Mouse (Mus musculus) intestine, embryonic 15.5 days (tissue): Measurements from ENCODE around the gene Ppa2. TPM values are rescaled to one million over a fixed set of nuclear protein-coding genes. Genes with fewer than 3 reads are reported as not detected.

Experiments used
- ATAC-seq: fragments of 200-750 bp; cut with Nextera tagmentation; 2 replicates; pipeline ENCODE4 v1.8.0; 2017; ENCODE audit warnings: moderate TSS enrichment, moderate library complexity
- H3K27ac ChIP-seq: fragments of 300-500 bp; sonication (generic); 2 replicates; pipeline ENCODE4 v1.5.1; 2015; ENCODE audit warnings: mild to moderate bottlenecking, inconsistent platforms
- H3K27me3 ChIP-seq: fragments of 300-500 bp; sonication (generic); replicated peaks from 2 replicates; pipeline ENCODE4 v1.6.1; 2015; ENCODE audit warnings: inconsistent platforms
- H3K36me3 ChIP-seq: fragments of 300-500 bp; sonication (generic); 2 replicates; pipeline ENCODE4 v1.6.1; 2015; ENCODE audit warnings: inconsistent platforms
- H3K4me1 ChIP-seq: fragments of 300-500 bp; sonication (generic); replicated peaks from 2 replicates; pipeline ENCODE4 v1.6.1; 2015; ENCODE audit warnings: inconsistent platforms
- H3K4me2 ChIP-seq: fragments of 300-500 bp; sonication (generic); replicated peaks from 2 replicates; pipeline ENCODE4 v1.6.1; 2015; ENCODE audit warnings: mild to moderate bottlenecking, inconsistent platforms
- H3K4me3 ChIP-seq: fragments of 300-500 bp; sonication (generic); replicated peaks from 2 replicates; pipeline ENCODE4 v1.5.1; 2015; ENCODE audit warnings: inconsistent platforms
- H3K9ac ChIP-seq: fragments of 300-500 bp; sonication (generic); 2 replicates; pipeline ENCODE4 v1.6.1; 2015; ENCODE audit warnings: inconsistent platforms
- H3K9me3 ChIP-seq: fragments of 300-500 bp; sonication (generic); 2 replicates; pipeline ENCODE4 v1.6.1; 2016; ENCODE audit warnings: inconsistent platforms
- WGBS: fragments of 180-500 bp; shearing (Covaris S2); methylation state at CpG from one replicate; pipeline ENCODE4 v1.1.7; 2015; 5-methylcytosine and 5-hydroxymethylcytosine counted together
- polyA plus RNA-seq: library from polyadenylated mRNA; unstranded; fragments of >200 nt; fragmentation: Nextera tagmentation; extraction: Ambion mirVana; gene quantifications from 2 replicates; pipeline ENCODE4 v1.2.1, GENCODE M21; 2015

Ppa2 gene
- polyA plus RNA-seq, 1 experiment from 2014 or later, result 135 TPM

- WGBS, result 83% methylated on average over 3 of the region's 3 CpGs
- Histone ChIP-seq H3K4me3 (no peak overlapping the region), H3K4me2 (no peak overlapping the region), H3K27ac (no peak overlapping the region), H3K9me3 (no peaks in the 10 kb centered on the region), H3K27me3 (no peaks in the 10 kb centered on the region), H3K36me3 (no peaks in the 10 kb centered on the region), H3K4me1 (no peaks in the 10 kb centered on the region), H3K9ac (no peak overlapping the region)
- ATAC-seq, result no peak
Observed at GRCm38 (mm10) chr3:133364138-133364537, 54.2 kb downstream of the Ppa2 start.

DNA sequence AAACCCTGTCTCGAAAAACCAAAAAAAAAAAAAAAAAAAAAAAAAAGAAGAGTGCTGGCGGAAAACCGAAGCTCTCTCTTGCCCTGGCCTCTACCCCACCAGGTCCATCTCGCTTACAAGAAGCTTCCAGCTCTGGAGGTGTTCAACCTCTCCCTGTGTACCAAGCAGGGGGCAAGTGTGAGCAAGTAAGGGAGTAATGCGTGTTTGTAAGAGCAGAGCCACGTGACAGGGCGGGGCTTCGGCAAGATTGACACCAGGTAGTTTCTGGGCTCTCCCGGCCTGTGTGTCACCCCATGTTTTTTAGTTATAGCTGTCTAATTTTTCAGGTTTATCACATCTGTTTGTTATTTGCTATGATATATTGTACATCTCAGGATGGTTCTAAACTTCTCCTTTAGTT lies 56.2 kb downstream of the Ppa2 start:
- WGBS, result 86% methylated on average over 8 of the region's 9 CpGs
- H3K4me1 ChIP-seq, result no peaks in the 10 kb centered on the region
- H3K27me3 ChIP-seq, result no peaks in the 10 kb centered on the region
- peaks cover 4% of the 10 kb centered on the region; the same call in 1 of the 2 replicates for H3K36me3 ChIP-seq
- no peak overlapping the region for H3K27ac ChIP-seq
- no peaks in the 10 kb centered on the region for H3K9me3 ChIP-seq
- no peak overlapping the region for H3K4me2 ChIP-seq
- no peak for ATAC-seq
- no peak overlapping the region for H3K4me3 ChIP-seq
- H3K9ac ChIP-seq, result no peak overlapping the region

DNA sequence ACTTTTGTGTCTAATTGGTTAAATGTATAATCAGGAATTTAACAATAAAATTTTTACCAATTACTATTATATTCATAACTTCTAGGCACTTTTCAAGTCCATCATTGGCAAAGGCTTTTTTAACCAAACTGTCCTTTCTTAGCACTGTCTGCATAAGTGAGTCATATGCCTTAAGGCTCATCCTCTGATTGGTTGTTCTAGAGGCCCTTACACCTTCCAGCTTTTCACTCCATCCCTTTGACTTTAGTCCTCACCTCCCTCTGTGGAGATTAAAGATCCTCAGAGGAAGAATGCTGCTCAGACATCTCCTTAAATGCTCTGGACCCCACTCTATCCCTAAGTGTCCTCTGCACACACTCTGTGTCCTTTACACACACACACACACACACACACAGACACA lies 68.3 kb downstream of the Ppa2 start:
- Histone ChIP-seq H3K4me2 (no peak overlapping the region), H3K27me3 (no peaks in the 10 kb centered on the region), H3K4me1 (no peaks in the 10 kb centered on the region), H3K9ac (no peak overlapping the region), H3K9me3 (peaks cover 5% of the 10 kb centered on the region; the same call in 1 of the 2 replicates), H3K4me3 (no peak overlapping the region), H3K27ac (no peak overlapping the region), H3K36me3 (peaks cover 12% of the 10 kb centered on the region)
- no peak for ATAC-seq

GRCm38 (mm10) chr3:133379997-133380396 lies 70.1 kb downstream of the Ppa2 start:
- ATAC-seq, result no peak
- Histone ChIP-seq H3K4me3 (no peak overlapping the region), H3K36me3 (peaks cover 12% of the 10 kb centered on the region), H3K4me1 (no peaks in the 10 kb centered on the region), H3K9ac (no peak overlapping the region), H3K4me2 (no peak overlapping the region), H3K27ac (no peak overlapping the region), H3K9me3 (peaks cover 5% of the 10 kb centered on the region; the same call in 1 of the 2 replicates), H3K27me3 (no peaks in the 10 kb centered on the region)
- WGBS, result 92% methylated on average over 1 of the region's 1 CpGs

DNA sequence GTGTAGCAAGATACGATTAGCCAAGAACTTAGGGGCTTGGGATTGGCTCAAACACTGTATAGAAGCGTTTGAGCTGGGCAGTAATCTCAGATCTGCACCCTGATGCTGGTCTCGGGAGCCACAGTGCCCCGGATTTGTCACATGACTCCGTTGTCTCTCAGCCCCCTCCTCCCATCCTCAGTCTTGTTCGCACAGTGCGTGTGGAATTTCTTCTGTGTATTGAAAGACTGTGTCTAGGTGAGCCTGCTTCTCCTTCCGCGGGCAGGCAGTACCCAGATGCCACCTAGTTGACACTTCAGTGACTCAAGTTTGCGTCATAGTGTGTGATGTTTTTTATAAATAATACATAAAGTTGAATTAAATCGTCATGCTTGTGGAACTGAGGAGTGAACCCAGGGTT lies 71.6 kb downstream of the Ppa2 start:
- ATAC-seq, result no peak
- WGBS, result 86% methylated on average over 11 of the region's 11 CpGs
- Histone ChIP-seq H3K9ac (no peak overlapping the region), H3K9me3 (peaks cover 5% of the 10 kb centered on the region; the same call in 1 of the 2 replicates), H3K4me3 (no peak overlapping the region), H3K27ac (no peak overlapping the region), H3K4me2 (no peak overlapping the region), H3K27me3 (no peaks in the 10 kb centered on the region), H3K36me3 (peaks cover 12% of the 10 kb centered on the region), H3K4me1 (no peaks in the 10 kb centered on the region)

DNA sequence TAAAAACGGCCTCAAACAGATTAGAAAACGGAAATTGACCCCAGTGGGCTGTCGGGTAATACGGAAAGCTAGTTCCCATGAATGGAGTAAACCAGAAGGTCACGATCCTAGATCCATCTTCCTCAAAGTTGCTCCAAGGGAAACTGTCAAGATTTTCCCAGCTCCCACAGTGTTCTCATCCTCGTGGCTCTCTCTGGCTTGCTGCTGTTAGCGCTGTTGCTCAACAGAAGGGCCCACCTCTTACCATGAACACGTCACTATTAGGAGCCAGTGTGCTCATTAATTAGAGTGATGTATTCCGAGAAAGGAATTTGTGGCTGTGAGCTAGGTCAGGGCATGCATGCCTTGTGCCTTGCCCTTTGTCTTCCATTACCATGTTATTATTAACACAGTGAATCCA lies 72.2 kb downstream of the Ppa2 start:
- Histone ChIP-seq H3K27ac (no peak overlapping the region), H3K4me1 (no peaks in the 10 kb centered on the region), H3K4me3 (no peak overlapping the region), H3K36me3 (peaks cover 12% of the 10 kb centered on the region), H3K27me3 (no peaks in the 10 kb centered on the region), H3K9me3 (peaks cover 5% of the 10 kb centered on the region; the same call in 1 of the 2 replicates), H3K4me2 (no peak overlapping the region), H3K9ac (no peak overlapping the region)
- ATAC-seq, result no peak
- 65% methylated on average over 9 of the region's 9 CpGs for WGBS

DNA sequence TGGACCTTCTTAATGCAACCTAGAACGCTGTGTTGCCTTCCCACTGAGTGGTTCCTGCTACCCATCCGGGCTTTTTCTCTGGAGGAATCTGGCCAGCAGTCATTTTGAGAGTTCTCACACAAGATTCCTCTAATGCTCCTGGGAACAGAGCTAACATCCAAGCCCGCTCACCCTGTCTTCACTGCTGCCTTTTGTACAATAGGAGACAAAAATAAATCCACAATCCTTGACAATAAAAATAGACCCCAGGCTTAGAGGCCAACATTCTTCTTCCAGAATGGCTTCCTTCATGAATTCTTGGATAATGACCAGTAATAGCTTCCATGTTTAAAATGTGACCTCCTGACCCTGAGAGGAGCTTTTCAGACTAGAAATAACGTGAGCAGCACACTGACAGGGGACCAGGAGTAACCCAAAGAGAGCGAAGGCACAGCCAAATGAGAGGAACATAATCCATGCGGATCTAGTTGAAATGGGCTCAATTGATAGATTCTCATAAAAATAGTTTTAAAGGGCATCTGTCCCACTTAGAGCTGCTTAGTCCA lies 74.3 kb downstream of the Ppa2 start:
- 67% methylated on average over 6 of the region's 6 CpGs for WGBS
- ATAC-seq, result no peak
- Histone ChIP-seq H3K4me3 (no peak overlapping the region), H3K36me3 (0 out of 2 replicates have a peak, but pooled peaks cover 4% of the 10 kb centered on the region), H3K4me2 (no peak overlapping the region), H3K9me3 (no peaks in the 10 kb centered on the region), H3K27ac (no peak overlapping the region), H3K9ac (no peak overlapping the region), H3K27me3 (no peaks in the 10 kb centered on the region), H3K4me1 (no peaks in the 10 kb centered on the region)

GRCm38 (mm10) chr3:133387283-133387682 lies 77.4 kb downstream of the Ppa2 start:
- no peak overlapping the region for H3K4me2 ChIP-seq
- H3K27me3 ChIP-seq, result no peaks in the 10 kb centered on the region
- no peaks in the 10 kb centered on the region for H3K9me3 ChIP-seq
- no peak for ATAC-seq
- H3K4me3 ChIP-seq, result no peak overlapping the region
- no peak overlapping the region for H3K27ac ChIP-seq
- H3K36me3 ChIP-seq, result no peaks in the 10 kb centered on the region
- 74% methylated on average over 7 of the region's 7 CpGs for WGBS
- H3K4me1 ChIP-seq, result no peaks in the 10 kb centered on the region
- H3K9ac ChIP-seq, result no peak overlapping the region

DNA sequence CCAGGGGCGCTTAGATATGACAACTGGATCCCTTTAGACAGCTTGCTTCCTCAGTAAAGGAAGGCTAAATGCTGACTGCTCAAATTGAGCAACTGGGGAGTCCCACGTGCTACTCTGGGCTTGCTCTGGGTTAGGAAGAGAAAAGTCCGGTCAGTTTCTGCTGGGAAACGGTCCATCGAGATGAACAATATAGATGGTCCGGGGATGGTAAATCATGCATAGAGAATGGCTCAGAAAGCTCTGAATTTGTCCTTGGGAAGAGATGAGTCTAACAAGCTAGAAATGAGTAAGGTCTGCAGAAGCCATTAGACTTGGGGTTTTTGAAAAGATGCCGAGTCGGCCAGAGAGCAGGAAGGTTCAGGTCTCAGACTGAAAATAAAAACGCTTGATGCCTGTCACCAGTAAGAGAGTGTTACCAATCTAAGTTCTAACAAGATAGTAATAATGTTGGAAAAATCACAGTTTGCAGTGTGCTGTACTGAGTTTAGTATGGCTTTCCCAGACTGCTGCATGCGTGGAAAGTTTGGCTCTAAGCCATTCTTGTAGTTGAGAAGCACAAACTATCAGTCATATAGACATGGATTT lies 80.0 kb downstream of the Ppa2 start:
- Histone ChIP-seq H3K9ac (no peak overlapping the region), H3K4me3 (no peak overlapping the region), H3K27ac (no peak overlapping the region), H3K4me1 (no peaks in the 10 kb centered on the region), H3K4me2 (no peak overlapping the region), H3K9me3 (no peaks in the 10 kb centered on the region), H3K36me3 (no peaks in the 10 kb centered on the region), H3K27me3 (no peaks in the 10 kb centered on the region)
- ATAC-seq, result no peak
- 93% methylated on average over 10 of the region's 10 CpGs for WGBS

- H3K27me3 ChIP-seq, result no peaks in the 10 kb centered on the region
- no peaks in the 10 kb centered on the region for H3K36me3 ChIP-seq
- H3K9me3 ChIP-seq, result no peaks in the 10 kb centered on the region
- 85% methylated on average over 2 of the region's 2 CpGs for WGBS
- no peak overlapping the region for H3K9ac ChIP-seq
- no peaks in the 10 kb centered on the region for H3K4me1 ChIP-seq
- no peak overlapping the region for H3K27ac ChIP-seq
- H3K4me2 ChIP-seq, result no peak overlapping the region
- no peak for ATAC-seq
- H3K4me3 ChIP-seq, result no peak overlapping the region
Observed at GRCm38 (mm10) chr3:133394531-133394930, 84.6 kb downstream of the Ppa2 start.

DNA sequence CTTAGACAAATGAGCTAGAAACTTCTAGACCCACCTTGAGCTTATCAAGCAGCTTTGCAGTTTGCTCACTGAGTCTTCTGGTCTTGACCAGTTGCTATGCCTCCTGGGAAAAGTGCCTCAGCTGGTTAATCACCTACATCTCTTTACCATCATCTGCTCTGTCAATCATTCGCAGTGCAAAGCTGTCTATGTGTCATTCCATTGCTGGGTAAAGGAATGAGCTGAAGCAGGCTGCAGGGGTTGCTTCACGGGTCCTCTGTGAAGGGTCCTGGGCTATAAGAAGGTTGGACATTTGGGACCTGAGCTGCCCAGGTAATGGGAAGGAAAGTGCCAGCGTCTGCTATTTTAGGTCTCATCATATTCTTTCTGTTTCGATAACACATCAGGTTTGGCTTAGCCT lies 93.9 kb downstream of the Ppa2 start:
- Histone ChIP-seq H3K36me3 (no peaks in the 10 kb centered on the region), H3K4me1 (no peaks in the 10 kb centered on the region), H3K4me3 (no peak overlapping the region), H3K27ac (no peak overlapping the region), H3K9me3 (no peaks in the 10 kb centered on the region), H3K27me3 (no peaks in the 10 kb centered on the region), H3K4me2 (no peak overlapping the region), H3K9ac (no peak overlapping the region)
- WGBS, result 82% methylated on average over 4 of the region's 4 CpGs
- ATAC-seq, result no peak

- Histone ChIP-seq H3K9ac (no peak overlapping the region), H3K36me3 (no peaks in the 10 kb centered on the region), H3K27me3 (no peaks in the 10 kb centered on the region), H3K4me3 (no peak overlapping the region), H3K27ac (no peak overlapping the region), H3K4me1 (no peaks in the 10 kb centered on the region), H3K9me3 (no peaks in the 10 kb centered on the region), H3K4me2 (no peak overlapping the region)
- 88% methylated on average over 3 of the region's 3 CpGs for WGBS
- no peak for ATAC-seq
Observed at GRCm38 (mm10) chr3:133405636-133406035, 95.7 kb downstream of the Ppa2 start.

DNA sequence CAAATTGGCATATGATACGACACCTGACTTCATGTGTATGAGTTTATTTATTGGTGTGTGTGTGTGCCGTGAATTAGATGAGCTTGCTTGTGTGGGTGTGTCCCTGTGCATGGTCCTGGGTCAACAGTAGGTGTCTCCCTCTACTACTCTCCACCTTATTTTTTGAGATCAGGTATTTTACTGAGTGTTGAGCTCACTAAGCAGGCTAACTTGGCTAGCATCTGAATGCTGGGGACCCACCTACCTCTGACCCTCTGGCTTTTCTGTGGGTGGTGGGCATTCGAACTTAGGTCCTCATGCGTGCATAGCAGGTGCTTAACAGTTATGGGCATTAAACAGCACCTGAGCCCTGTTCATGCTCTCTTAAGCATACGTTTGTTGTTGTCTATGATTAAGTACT lies 96.3 kb downstream of the Ppa2 start:
- no peak for ATAC-seq
- Histone ChIP-seq H3K27ac (no peak overlapping the region), H3K4me3 (no peak overlapping the region), H3K4me2 (no peak overlapping the region), H3K9ac (no peak overlapping the region), H3K9me3 (no peaks in the 10 kb centered on the region), H3K4me1 (no peaks in the 10 kb centered on the region), H3K36me3 (no peaks in the 10 kb centered on the region), H3K27me3 (no peaks in the 10 kb centered on the region)
- WGBS, result 86% methylated on average over 5 of the region's 5 CpGs
